Mouse (Mus musculus) embryonic fibroblast, embryonic 13.5 days (primary cell): Measurements from ENCODE around the gene Ccdc63.

ENCODE experiments used
- CTCF ChIP-seq: IDR thresholded peaks from 2 replicates; pipeline ENCODE4 v1.5.1; 2011; ENCODE audit warnings: mild to moderate bottlenecking, control low read depth, low read length, moderate library complexity, borderline replicate concordance; ENCODE audit not compliant: insufficient read depth
- POLR2A ChIP-seq: IDR thresholded peaks from 2 replicates; pipeline ENCODE4 v1.6.1; 2011; ENCODE audit warnings: low read depth, mild to moderate bottlenecking, control low read depth, low read length, moderate library complexity

- TF ChIP-seq CTCF (no peak), POLR2A (no peak)
Observed at GRCm38 (mm10) chr5:122184283-122184806, 43.7 kb upstream of the Ccdc63 start.
